Mouse (Mus musculus): ENCODE data around the gene 1700024P04Rik.

DNA sequence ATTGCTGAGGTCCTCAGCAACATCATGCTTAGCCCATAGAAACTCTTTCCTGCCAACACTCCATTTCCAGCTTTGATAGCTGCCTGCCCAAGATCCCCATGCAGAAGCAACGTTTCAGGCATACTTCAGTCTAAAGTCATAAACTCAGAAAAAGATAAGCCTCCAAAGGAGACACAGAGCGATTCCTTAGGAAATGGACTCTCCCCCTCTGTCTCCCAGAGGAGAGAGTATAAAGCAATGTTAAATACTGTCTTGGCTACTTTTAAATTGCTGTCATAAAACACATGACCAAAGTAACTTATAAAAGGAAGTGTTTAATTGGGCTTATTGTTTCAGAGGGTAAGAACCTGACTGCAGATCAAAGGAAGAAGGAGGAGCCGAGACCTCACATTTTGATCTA, 12.3 kb downstream of the 1700024P04Rik start:
- TF ChIP-seq CTCF (IDR thresholded peaks at IDR 0.05; ENCODE audit: extremely low read depth, insufficient read length, insufficient replicate concordance, low read depth, low read length): no peak
- TF ChIP-seq POLR2A (IDR thresholded peaks at IDR 0.05; ENCODE audit: low read depth, low read length): no peak
